Mouse (Mus musculus): Measurements from ENCODE around the gene Prl2c3. TPM values are rescaled to one million over a fixed set of nuclear protein-coding genes. Genes with fewer than 3 reads are reported as not detected.

The Prl2c3 gene
- polyA plus RNA-seq (2012; rRNA removed): not detected in 2 replicates

DNA sequence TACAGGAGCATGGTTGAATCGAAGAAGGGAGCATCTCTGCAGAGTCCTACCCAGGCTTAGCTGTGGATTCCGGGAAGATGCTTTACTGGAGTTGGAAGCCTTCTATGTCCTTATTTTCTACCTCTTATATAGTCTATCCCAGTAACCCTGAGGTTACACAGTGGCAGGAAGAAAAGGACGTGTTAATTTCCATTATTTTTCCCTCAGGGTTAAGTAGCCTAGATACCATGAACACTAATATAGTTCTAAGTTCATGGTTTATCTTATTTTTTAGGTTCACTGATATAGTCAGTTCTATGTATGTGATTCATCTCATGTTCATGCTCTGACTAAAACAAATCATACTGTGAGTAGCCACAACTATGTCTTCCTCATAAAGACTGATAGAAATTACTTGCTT lies at the start of gene Prl2c3:
Gene Prl2c3, minus strand, starts transcription at position 101 of the 400 bp plus-strand sequence.

Other genes with a start within 250 kb of the Prl2c3 start
- gene Ero1lb, start 234.2 kb downstream of the Prl2c3 start, polyA plus RNA-seq (2012; rRNA removed): 8.0 and 12.5 TPM in 2 replicates
- not detected in 2 replicates for gene Prl2c2, start 205.3 kb upstream of the Prl2c3 start, polyA plus RNA-seq (2012; rRNA removed)

Measured in ovary, adult 2 months (tissue).